Mouse (Mus musculus) retina, postnatal 7 days (tissue): ENCODE measurements at regions not wholly inside any gene's neighbourhood (a gene's known extent, or its start where the extent isn't known, plus 50 kb on each side); places are given as distances from the start of the nearest gene placed in this dataset.
"Not testable (repeated sequence)": the region's sequence is repeated elsewhere in the genome, so short reads cannot be mapped to it uniquely, and the experiment has no call there.

Source experiments
- DNase-seq: peaks from one replicate; pipeline ENCODE4 v3.0.0-alpha.2; 2012; ENCODE audit warnings: low read depth, low spot score

DNA sequence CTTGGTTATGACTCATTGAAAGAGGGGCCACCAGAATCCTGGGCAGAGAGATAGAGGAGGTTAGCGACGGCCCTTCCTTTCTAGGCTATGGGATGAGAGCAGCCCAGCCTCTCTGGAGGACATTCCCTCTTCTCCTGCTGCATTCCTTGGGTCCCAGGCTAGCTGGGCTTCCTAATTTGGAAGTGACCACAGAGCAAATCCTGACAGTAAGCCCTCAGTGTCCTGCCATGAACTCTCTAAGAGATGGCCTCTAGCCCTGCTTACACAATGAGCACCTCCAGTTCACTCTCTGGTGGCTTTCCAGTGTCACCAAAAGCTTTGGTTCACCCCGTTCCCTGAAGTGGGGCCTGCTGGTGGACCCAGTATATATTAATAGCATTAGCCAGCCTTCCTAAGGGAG is 64.1 kb upstream of the Rmdn2 start:
- no peak for DNase-seq

DNA sequence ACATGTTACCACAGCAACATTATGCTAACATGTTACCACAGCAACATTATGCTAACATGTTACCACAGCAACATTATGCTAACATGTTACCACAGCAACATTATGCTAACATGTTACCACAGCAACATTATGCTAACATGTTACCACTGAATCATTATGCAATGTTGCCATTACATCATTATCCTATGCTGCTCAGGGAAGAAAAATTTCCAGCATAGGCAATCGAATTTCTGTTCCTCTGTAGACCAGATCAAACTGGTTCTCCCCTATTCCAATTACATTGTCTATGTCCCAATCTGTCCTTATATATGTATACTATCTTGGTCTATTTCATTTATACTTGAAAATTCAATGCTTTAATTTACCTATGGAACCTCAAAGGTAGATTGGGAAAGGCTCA is 61.3 kb upstream of the Rmdn2 start:
- DNase-seq, result not testable (repeated sequence)

DNA sequence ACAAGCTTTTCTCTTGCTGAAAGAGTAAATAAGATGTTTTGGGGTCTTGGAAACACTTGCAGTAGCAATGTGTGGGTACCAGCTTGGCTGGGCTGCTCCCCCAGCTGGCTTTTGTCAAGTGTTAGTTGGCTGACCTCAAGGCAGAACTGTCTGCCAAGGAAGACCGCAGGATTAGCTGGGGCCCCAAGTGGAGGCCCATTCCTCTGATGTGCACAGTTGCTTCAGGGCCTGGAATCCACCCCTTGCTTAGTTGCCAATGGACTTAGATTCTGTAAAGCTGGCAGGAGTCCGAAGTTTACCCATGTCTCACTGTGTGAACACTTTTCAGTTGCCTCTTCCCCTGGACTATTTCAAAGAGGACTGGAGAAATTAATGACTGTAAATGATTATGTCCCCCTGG is 57.8 kb upstream of the Rmdn2 start:
- DNase-seq, result no peak

DNA sequence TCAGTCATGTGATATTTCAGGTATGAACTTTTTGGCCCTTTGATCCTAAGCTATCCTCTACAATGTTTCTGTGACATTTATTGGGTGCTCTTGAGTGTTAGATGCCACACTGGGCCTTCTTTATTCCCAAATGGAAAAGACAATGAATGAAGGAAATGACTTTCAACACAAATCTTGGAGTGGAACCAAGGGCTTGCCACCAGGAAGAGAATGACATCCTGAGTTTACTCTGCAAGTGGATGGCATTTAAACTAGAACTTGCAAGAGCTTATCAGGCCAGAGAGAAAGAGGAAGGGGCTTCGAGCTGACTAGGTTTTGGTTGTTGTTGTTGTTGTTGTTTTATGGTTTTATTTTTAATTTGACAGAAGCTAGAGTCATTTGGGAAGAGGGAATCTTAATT is 56.1 kb upstream of the Rmdn2 start:
- DNase-seq, result no peak
